Mouse (Mus musculus): ENCODE data around the gene Rev1. TPM values are rescaled to one million over a fixed set of nuclear protein-coding genes. Genes with fewer than 3 reads are reported as not detected.
"Not testable (repeated sequence)": the region's sequence is repeated elsewhere in the genome, so short reads cannot be mapped to it uniquely, and the experiment has no call there.

The Rev1 gene
- polyA plus RNA-seq, 1 experiment from 2014 or later = 31.2 TPM

GRCm38 (mm10) chr1:38109786-38110185 lies 19.8 kb downstream of the Rev1 start:
- Histone ChIP-seq H3K9me3 (ENCODE audit: control insufficient read depth, low read length) (no peaks in the 10 kb centered on the region), H3K4me1 (replicated peaks; ENCODE audit: control insufficient read depth, insufficient read depth, low read length) (peaks cover 2% of the 10 kb centered on the region), H3K4me3 (ENCODE audit: low read depth, low read length) (no peak overlapping the region), H3K4me2 (no peak overlapping the region), H3K9ac (ENCODE audit: low read depth, low read length) (no peak overlapping the region), H3K27me3 (replicated peaks; ENCODE audit: control insufficient read depth, insufficient read depth, low read length) (no peaks in the 10 kb centered on the region), H3K36me3 (ENCODE audit: control insufficient read depth, insufficient read depth, low read length) (peaks cover 5% of the 10 kb centered on the region; the same call in 1 of the 2 replicates), H3K27ac (ENCODE audit: low read depth, low read length) (no peak overlapping the region)
- WGBS = 88% methylated on average over 7 of the region's 7 CpGs
- no peak for DNase-seq (ENCODE audit: low spot score)
- ATAC-seq (replicated peaks; ENCODE audit: low FRiP score) = no peak

- no peak overlapping the region for H3K27ac ChIP-seq (ENCODE audit: low read depth, low read length)
- H3K4me2 ChIP-seq = no peak overlapping the region
- WGBS = 51% methylated on average over 3 of the region's 3 CpGs
- no peak overlapping the region for H3K4me3 ChIP-seq (ENCODE audit: low read depth, low read length)
- H3K27me3 ChIP-seq (replicated peaks; ENCODE audit: control insufficient read depth, insufficient read depth, low read length) = no peaks in the 10 kb centered on the region
- ATAC-seq (replicated peaks; ENCODE audit: low FRiP score) = no peak
- H3K9ac ChIP-seq (ENCODE audit: low read depth, low read length) = no peak overlapping the region
- peaks cover 4% of the 10 kb centered on the region; the same call in 1 of the 2 replicates for H3K4me1 ChIP-seq (replicated peaks; ENCODE audit: control insufficient read depth, insufficient read depth, low read length)
- no peak for DNase-seq (ENCODE audit: low spot score)
- peaks cover 8% of the 10 kb centered on the region; the same call in 1 of the 2 replicates for H3K36me3 ChIP-seq (ENCODE audit: control insufficient read depth, insufficient read depth, low read length)
- H3K9me3 ChIP-seq (ENCODE audit: control insufficient read depth, low read length) = no peaks in the 10 kb centered on the region
Observed at GRCm38 (mm10) chr1:38103813-38104212, 25.8 kb downstream of the Rev1 start.

DNA sequence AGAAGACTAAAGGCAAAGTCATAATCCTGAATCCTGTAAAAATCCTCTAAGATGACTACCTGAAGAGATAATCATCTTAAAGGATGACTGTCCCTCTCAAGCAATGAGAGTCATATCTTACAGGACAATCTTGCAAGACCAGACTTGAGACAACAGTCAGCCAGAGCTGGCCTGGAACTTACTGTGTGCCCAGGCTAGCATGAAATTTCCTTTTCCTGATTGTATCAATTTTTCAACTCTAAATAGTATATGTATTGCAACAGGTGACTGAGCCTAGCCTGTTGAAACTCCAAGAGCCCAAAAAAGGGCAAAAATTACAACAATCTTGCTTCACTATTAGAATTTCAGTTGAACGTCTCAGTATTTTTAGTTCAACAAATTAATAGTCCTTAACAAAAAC lies 26.4 kb downstream of the Rev1 start:
- Histone ChIP-seq H3K36me3 (ENCODE audit: control insufficient read depth, insufficient read depth, low read length) (peaks cover 12% of the 10 kb centered on the region), H3K27ac (ENCODE audit: low read depth, low read length) (no peak overlapping the region), H3K9ac (ENCODE audit: low read depth, low read length) (no peak overlapping the region), H3K27me3 (replicated peaks; ENCODE audit: control insufficient read depth, insufficient read depth, low read length) (no peaks in the 10 kb centered on the region), H3K9me3 (ENCODE audit: control insufficient read depth, low read length) (no peaks in the 10 kb centered on the region), H3K4me1 (replicated peaks; ENCODE audit: control insufficient read depth, insufficient read depth, low read length) (peaks cover 4% of the 10 kb centered on the region; the same call in 1 of the 2 replicates), H3K4me3 (ENCODE audit: low read depth, low read length) (no peak overlapping the region), H3K4me2 (no peak overlapping the region)
- DNase-seq (ENCODE audit: low spot score) (no peak), ATAC-seq (replicated peaks; ENCODE audit: low FRiP score) (no peak)
- 64% methylated on average over 1 of the region's 1 CpGs for WGBS

DNA sequence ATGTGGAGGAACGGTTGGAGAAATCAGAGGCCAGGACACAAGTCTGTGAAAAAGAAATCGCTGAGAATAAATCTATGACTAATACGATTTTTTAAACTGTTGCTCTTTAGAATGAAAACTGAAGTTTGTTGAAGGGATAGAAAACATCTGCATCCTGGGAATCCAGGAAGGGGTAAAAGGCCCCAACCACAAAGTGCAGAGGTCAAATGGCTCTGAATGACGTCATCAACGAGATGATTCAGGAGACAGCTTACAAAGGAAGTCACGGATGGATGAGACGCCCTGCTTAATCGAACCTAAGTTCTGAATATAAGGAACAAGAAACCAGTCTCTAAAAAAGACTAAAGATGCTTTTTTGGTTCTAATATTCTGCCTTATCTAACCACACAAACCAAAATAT lies 48.3 kb downstream of the Rev1 start:
- H3K36me3 ChIP-seq (ENCODE audit: control insufficient read depth, insufficient read depth, low read length) = peaks cover 9% of the 10 kb centered on the region; the same call in 1 of the 2 replicates

GRCm38 (mm10) chr1:38071326-38071725 lies 58.3 kb downstream of the Rev1 start:
- 71% methylated on average over 8 of the region's 8 CpGs for WGBS

More for the DNA sequence above, 48.3 kb downstream of the Rev1 start:
- no peaks in the 10 kb centered on the region for H3K27me3 ChIP-seq (replicated peaks; ENCODE audit: control insufficient read depth, insufficient read depth, low read length)
- H3K27ac ChIP-seq (ENCODE audit: low read depth, low read length) = no peak overlapping the region
- H3K4me3 ChIP-seq (ENCODE audit: low read depth, low read length) = no peak overlapping the region
- no peak for ATAC-seq (replicated peaks; ENCODE audit: low FRiP score)
- H3K9me3 ChIP-seq (ENCODE audit: control insufficient read depth, low read length) = no peaks in the 10 kb centered on the region
- 71% methylated on average over 8 of the region's 8 CpGs for WGBS
- no peak overlapping the region for H3K9ac ChIP-seq (ENCODE audit: low read depth, low read length)
- DNase-seq (ENCODE audit: low spot score) = no peak
- H3K4me1 ChIP-seq (replicated peaks; ENCODE audit: control insufficient read depth, insufficient read depth, low read length) = no peaks in the 10 kb centered on the region
- H3K4me2 ChIP-seq = no peak overlapping the region

GRCm38 (mm10) chr1:38067276-38067675 lies 62.3 kb downstream of the Rev1 start:
- no peak overlapping the region for H3K27ac ChIP-seq (ENCODE audit: low read depth, low read length)
- no peak for ATAC-seq (replicated peaks; ENCODE audit: low FRiP score)
- H3K4me1 ChIP-seq (replicated peaks; ENCODE audit: control insufficient read depth, insufficient read depth, low read length) = no peaks in the 10 kb centered on the region
- peaks cover 40% of the 10 kb centered on the region for H3K36me3 ChIP-seq (ENCODE audit: control insufficient read depth, insufficient read depth, low read length)
- DNase-seq (ENCODE audit: low spot score) = no peak
- H3K27me3 ChIP-seq (replicated peaks; ENCODE audit: control insufficient read depth, insufficient read depth, low read length) = no peaks in the 10 kb centered on the region
- H3K9me3 ChIP-seq (ENCODE audit: control insufficient read depth, low read length) = no peaks in the 10 kb centered on the region
- no peak overlapping the region for H3K9ac ChIP-seq (ENCODE audit: low read depth, low read length)
- 94% methylated on average over 10 of the region's 10 CpGs for WGBS
- no peak overlapping the region for H3K4me3 ChIP-seq (ENCODE audit: low read depth, low read length)
- H3K4me2 ChIP-seq = no peak overlapping the region

More at GRCm38 (mm10) chr1:38071326-38071725, 58.3 kb downstream of the Rev1 start:
- Histone ChIP-seq H3K4me1 (replicated peaks; ENCODE audit: control insufficient read depth, insufficient read depth, low read length) (no peaks in the 10 kb centered on the region), H3K27ac (ENCODE audit: low read depth, low read length) (no peak overlapping the region), H3K36me3 (ENCODE audit: control insufficient read depth, insufficient read depth, low read length) (peaks cover 24% of the 10 kb centered on the region), H3K4me3 (ENCODE audit: low read depth, low read length) (no peak overlapping the region), H3K9ac (ENCODE audit: low read depth, low read length) (no peak overlapping the region), H3K4me2 (no peak overlapping the region), H3K27me3 (replicated peaks; ENCODE audit: control insufficient read depth, insufficient read depth, low read length) (no peaks in the 10 kb centered on the region), H3K9me3 (ENCODE audit: control insufficient read depth, low read length) (no peaks in the 10 kb centered on the region)
- no peak for DNase-seq (ENCODE audit: low spot score)
- ATAC-seq (replicated peaks; ENCODE audit: low FRiP score) = no peak

GRCm38 (mm10) chr1:38062156-38062555 lies 67.4 kb downstream of the Rev1 start:
- H3K27me3 ChIP-seq (replicated peaks; ENCODE audit: control insufficient read depth, insufficient read depth, low read length); H3K27ac ChIP-seq (ENCODE audit: low read depth, low read length); ATAC-seq (replicated peaks; ENCODE audit: low FRiP score); H3K4me2 ChIP-seq; H3K9ac ChIP-seq (ENCODE audit: low read depth, low read length); DNase-seq (ENCODE audit: low spot score); H3K4me1 ChIP-seq (replicated peaks; ENCODE audit: control insufficient read depth, insufficient read depth, low read length); H3K4me3 ChIP-seq (ENCODE audit: low read depth, low read length); H3K9me3 ChIP-seq (ENCODE audit: control insufficient read depth, low read length): not testable (repeated sequence)
- peaks cover 45% of the 10 kb centered on the region for H3K36me3 ChIP-seq (ENCODE audit: control insufficient read depth, insufficient read depth, low read length)
- 91% methylated on average over 2 of the region's 2 CpGs for WGBS

DNA sequence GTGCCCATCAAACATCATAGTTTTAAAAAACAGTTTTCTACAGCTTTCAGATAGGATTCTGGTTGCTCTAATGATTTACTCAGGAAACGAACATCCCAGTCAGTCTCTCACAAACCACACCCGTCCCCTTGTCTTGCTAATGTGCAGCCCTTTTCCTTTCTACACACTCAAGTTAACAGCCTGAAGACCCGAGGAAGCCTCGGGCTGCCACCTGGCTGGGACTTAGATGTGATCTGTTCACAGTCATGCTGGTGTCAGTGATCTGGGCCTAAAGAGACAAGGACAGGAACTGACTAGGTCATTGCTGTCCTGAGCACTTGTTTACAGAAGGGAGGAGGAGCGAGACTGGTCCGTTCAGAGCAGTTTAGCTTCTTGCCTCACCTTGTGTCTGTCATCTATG lies 71.2 kb downstream of the Rev1 start:
- H3K4me2 ChIP-seq = no peak overlapping the region
- no peak overlapping the region for H3K27ac ChIP-seq (ENCODE audit: low read depth, low read length)
- H3K27me3 ChIP-seq (replicated peaks; ENCODE audit: control insufficient read depth, insufficient read depth, low read length) = no peaks in the 10 kb centered on the region
- ATAC-seq (replicated peaks; ENCODE audit: low FRiP score) (no peak), DNase-seq (ENCODE audit: low spot score) (no peak)
- H3K36me3 ChIP-seq (ENCODE audit: control insufficient read depth, insufficient read depth, low read length) = peaks cover 50% of the 10 kb centered on the region
- no peak overlapping the region for H3K4me3 ChIP-seq (ENCODE audit: low read depth, low read length)
- no peaks in the 10 kb centered on the region for H3K4me1 ChIP-seq (replicated peaks; ENCODE audit: control insufficient read depth, insufficient read depth, low read length)
- no peaks in the 10 kb centered on the region for H3K9me3 ChIP-seq (ENCODE audit: control insufficient read depth, low read length)
- no peak overlapping the region for H3K9ac ChIP-seq (ENCODE audit: low read depth, low read length)
- WGBS = 80% methylated on average over 6 of the region's 6 CpGs

DNA sequence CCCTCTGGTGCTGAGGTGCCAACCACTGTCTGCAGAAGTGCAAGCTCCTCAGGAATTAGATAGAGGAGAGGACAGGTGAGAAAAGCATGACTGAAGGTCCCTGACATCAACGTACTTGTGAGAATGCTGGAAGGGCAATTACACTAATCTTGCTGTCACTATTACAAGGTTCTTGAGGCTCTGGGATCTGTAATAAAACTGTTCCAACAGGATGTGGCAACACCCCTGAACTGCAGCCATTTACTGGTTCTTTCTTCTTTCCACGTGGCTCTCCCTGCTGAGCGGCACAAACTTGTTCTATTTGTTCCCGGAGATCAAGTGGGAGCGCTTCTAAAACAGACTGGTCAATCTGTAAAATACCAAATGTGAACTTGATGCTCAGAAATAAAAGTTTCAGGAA lies 74.4 kb downstream of the Rev1 start:
- Histone ChIP-seq H3K36me3 (ENCODE audit: control insufficient read depth, insufficient read depth, low read length) (peaks cover 54% of the 10 kb centered on the region), H3K4me1 (replicated peaks; ENCODE audit: control insufficient read depth, insufficient read depth, low read length) (no peaks in the 10 kb centered on the region), H3K9me3 (ENCODE audit: control insufficient read depth, low read length) (no peaks in the 10 kb centered on the region), H3K4me3 (ENCODE audit: low read depth, low read length) (no peak overlapping the region), H3K27ac (ENCODE audit: low read depth, low read length) (no peak overlapping the region), H3K4me2 (no peak overlapping the region), H3K27me3 (replicated peaks; ENCODE audit: control insufficient read depth, insufficient read depth, low read length) (no peaks in the 10 kb centered on the region), H3K9ac (ENCODE audit: low read depth, low read length) (no peak overlapping the region)
- 90% methylated on average over 5 of the region's 5 CpGs for WGBS
- no peak for DNase-seq (ENCODE audit: low spot score)
- no peak for ATAC-seq (replicated peaks; ENCODE audit: low FRiP score)

Measured in liver, embryonic 11.5 days (tissue).